10 mouse cellular contexts compared by ENCODE assay signal in genomic region chr12:81141329-81141711, GRCm38 (mm10).
A peak's percentile ranks its signal among the peaks of the same experiment; 100 is the strongest.
DNase-seq lines count a peak whose midpoint lies in the region; ATAC-seq and TF ChIP-seq lines count a peak whose summit lies in the region.
"Had no signal": no experiment of that assay in that cellular context is flagged by ENCODE, and none has a peak within 500 bp of the region (broad histone marks: within the 10 kb centered on the region; RNA-seq: fewer than 3 reads in every experiment).

No protein-coding gene starts in this region.

- no peak overlapping the region for H3K9ac ChIP-seq in heart, embryonic 14.5 days (ENCODE audit: low read length)
- no peak overlapping the region for H3K9ac ChIP-seq in midbrain, embryonic 11.5 days (ENCODE audit: low read length)

- no peak for TF ChIP-seq CTCF in gastrocnemius, adult 2 months (IDR thresholded peaks at IDR 0.05)

- no peaks in the 10 kb centered on the region for H3K36me3 ChIP-seq in heart, embryonic 14.5 days (ENCODE audit: control insufficient read depth, insufficient read depth, low read length)
- H3K36me3 ChIP-seq in midbrain, embryonic 11.5 days (ENCODE audit: control insufficient read depth, insufficient read depth, low read length), result no peaks in the 10 kb centered on the region

- 0 out of 2 replicates have a peak, but pooled peaks have one; percentile 11 for ATAC-seq in heart, embryonic 14.5 days (ENCODE audit: insufficient number of reproducible peaks, insufficient read depth, low FRiP score, low read depth)
- ATAC-seq in midbrain, embryonic 11.5 days (ENCODE audit: low FRiP score), result peak; percentile 52; the same call in 1 of the 2 replicates

- intact Hi-C loops in heart, postnatal 10 days (cut with DNase I), result loop anchor here (5.0 kb wide), 1 partner anchor 34 kb away; no protein-coding TSS in a partner anchor
- intact Hi-C loops in gastrocnemius, adult 2 months (cut with DNase I), result no loop called here

- no peaks in the 10 kb centered on the region for H3K9me3 ChIP-seq in heart, embryonic 14.5 days (ENCODE audit: control insufficient read depth, low read length)
- no peaks in the 10 kb centered on the region for H3K9me3 ChIP-seq in midbrain, embryonic 11.5 days (ENCODE audit: control insufficient read depth, low read length)

- H3K4me1 ChIP-seq in heart, embryonic 14.5 days (ENCODE audit: control insufficient read depth in 2 of 2, insufficient read depth in 2 of 2, low read length in 2 of 2), result peaks cover 5 to 7% of the 10 kb centered on the region in 2 experiments; a peak in 3 of 4 replicates
- H3K4me1 ChIP-seq in midbrain, embryonic 11.5 days (ENCODE audit: control insufficient read depth, insufficient read depth, low read length), result peaks cover 18% of the 10 kb centered on the region

- H3K27me3 ChIP-seq in heart, embryonic 14.5 days (ENCODE audit: control insufficient read depth, insufficient read depth, low read length), result no peaks in the 10 kb centered on the region
- H3K27me3 ChIP-seq in midbrain, embryonic 11.5 days (ENCODE audit: control insufficient read depth, insufficient read depth, low read length), result peaks cover 14% of the 10 kb centered on the region

- no peak overlapping the region for H3K4me2 ChIP-seq in heart, embryonic 14.5 days (ENCODE audit: low read length)
- H3K4me2 ChIP-seq in midbrain, embryonic 11.5 days, result no peak overlapping the region
- H3K4me2 ChIP-seq: heart, embryonic 11.5 days had no signal

- H3K4me3 ChIP-seq in heart, embryonic 14.5 days (ENCODE audit: control insufficient read depth in 1 of 2, insufficient read depth in 1 of 2, low read depth in 1 of 2, low read length in 2 of 2), result no peak overlapping the region
- H3K4me3 ChIP-seq in midbrain, embryonic 11.5 days (ENCODE audit: low read depth, low read length), result no peak overlapping the region
- H3K4me3 ChIP-seq in gastrocnemius, adult 2 months, result no peak overlapping the region

- 55% methylated on average over 7 of the region's 7 CpGs for WGBS in heart, embryonic 14.5 days
- 39% methylated on average over 7 of the region's 7 CpGs for WGBS in midbrain, embryonic 11.5 days

- DNase-seq in heart, postnatal 10 days, result no peak
- peak; percentile 43 for DNase-seq in embryo, embryonic 9.5 days (ENCODE audit: extremely low spot score)
- DNase-seq in forelimb bud, embryonic 11.5 days (ENCODE audit: low read depth, low spot score), result peak; percentile 75
- no peak for DNase-seq in midbrain, embryonic 11.5 days (ENCODE audit: low spot score, missing footprints)
- no peak for DNase-seq in gastrocnemius, adult 2 months
- DNase-seq in adrenal gland, adult 18-20 months (ENCODE audit: low spot score in 2 of 2), result no peak
- DNase-seq in cerebellum, adult 11 months, result no peak
- DNase-seq: B cell, adult 2 months had no signal

- no peak overlapping the region for H3K27ac ChIP-seq in heart, embryonic 14.5 days (replicated peaks in 1 of 2; ENCODE audit: control insufficient read depth in 1 of 2, insufficient read depth in 1 of 2, low read depth in 2 of 2, low read length in 2 of 2)
- H3K27ac ChIP-seq in midbrain, embryonic 11.5 days (ENCODE audit: low read depth, low read length), result no peak overlapping the region
- H3K27ac ChIP-seq in gastrocnemius, adult 2 months, result no peak overlapping the region

Comparison
In these comparisons a context has a peak if more than half of its experiments do, and no peak if none do; other contexts are left out.
1. DNase-seq: peak in embryo, embryonic 9.5 days (single experiment) and forelimb bud, embryonic 11.5 days (single experiment); none in heart, postnatal 10 days (0 of 2), midbrain, embryonic 11.5 days (single experiment), gastrocnemius, adult 2 months (single experiment), adrenal gland, adult 18-20 months (0 of 2) and cerebellum, adult 11 months (single experiment).